Mouse (Mus musculus): ENCODE results near the gene Yes1. TPM values are rescaled to one million over a fixed set of nuclear protein-coding genes. Genes with fewer than 3 reads are reported as not detected.
A peak's percentile ranks its signal among the peaks of the same experiment; 100 is the strongest.

The Yes1 gene
- polyA plus RNA-seq, 1 experiment from 2014 or later = 6.4 TPM

DNA sequence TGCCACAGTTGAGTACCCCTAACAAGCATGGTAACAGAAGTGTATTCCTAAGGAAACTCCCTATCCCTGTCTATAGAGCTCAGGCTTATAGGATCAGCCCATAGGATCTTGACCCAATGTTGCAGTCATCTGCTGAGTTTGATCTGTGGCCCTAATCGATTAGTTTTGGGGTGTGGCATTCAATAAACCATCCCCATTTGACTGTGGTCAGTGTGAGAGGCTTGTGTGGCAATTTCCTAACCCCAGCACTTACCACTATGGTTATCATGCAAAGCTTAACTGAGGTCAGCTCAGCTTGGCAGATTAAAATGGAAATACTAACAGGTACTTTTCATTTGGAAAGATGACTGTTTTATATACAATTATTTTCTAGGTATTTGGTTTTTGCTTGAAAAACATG, 5.1 kb upstream of the Yes1 start:
- Histone ChIP-seq H3K36me3 (replicated peaks; ENCODE audit: insufficient read depth, low read length) (no peaks in the 10 kb centered on the region), H3K4me3 (ENCODE audit: low read depth, low read length) (no peak overlapping the region), H3K27me3 (ENCODE audit: insufficient read depth, low read length) (no peaks in the 10 kb centered on the region), H3K9me3 (ENCODE audit: low read length) (no peaks in the 10 kb centered on the region), H3K9ac (replicated peaks) (no peak overlapping the region), H3K27ac (ENCODE audit: low read depth) (no peak overlapping the region), H3K4me2 (ENCODE audit: low read depth, low read length) (no peak overlapping the region), H3K4me1 (ENCODE audit: insufficient read depth) (no peaks in the 10 kb centered on the region)
- TF ChIP-seq EP300 (IDR thresholded peaks at IDR 0.05; ENCODE audit: low read depth) = no peak
- TF ChIP-seq CTCF (IDR thresholded peaks at IDR 0.05; ENCODE audit: low read depth) = no peak
- ATAC-seq (peak; percentile 35), DNase-seq (no peak)
- WGBS (ENCODE audit: insufficient replicate concordance) = 61% methylated on average over 1 of the region's 1 CpGs

GRCm38 (mm10) chr5:32607776-32608355, 3.1 kb upstream of the Yes1 start:
- ATAC-seq = no peak
- Histone ChIP-seq H3K27me3 (ENCODE audit: insufficient read depth, low read length) (0 out of 2 replicates have a peak, but pooled peaks cover 3% of the 10 kb centered on the region), H3K4me2 (ENCODE audit: low read depth, low read length) (no peak overlapping the region), H3K4me3 (ENCODE audit: low read depth, low read length) (no peak overlapping the region), H3K36me3 (replicated peaks; ENCODE audit: insufficient read depth, low read length) (no peaks in the 10 kb centered on the region), H3K27ac (ENCODE audit: low read depth) (peak overlapping the region; percentile 49), H3K4me1 (ENCODE audit: insufficient read depth) (no peaks in the 10 kb centered on the region), H3K9ac (replicated peaks) (no peak overlapping the region), H3K9me3 (ENCODE audit: low read length) (no peaks in the 10 kb centered on the region)
- TF ChIP-seq EP300 (IDR thresholded peaks at IDR 0.05; ENCODE audit: low read depth) (no peak), CTCF (IDR thresholded peaks at IDR 0.05; ENCODE audit: low read depth) (no peak)
- DNase-seq = no peak
- 13% methylated on average over 2 of the region's 2 CpGs for WGBS (ENCODE audit: insufficient replicate concordance)

DNA sequence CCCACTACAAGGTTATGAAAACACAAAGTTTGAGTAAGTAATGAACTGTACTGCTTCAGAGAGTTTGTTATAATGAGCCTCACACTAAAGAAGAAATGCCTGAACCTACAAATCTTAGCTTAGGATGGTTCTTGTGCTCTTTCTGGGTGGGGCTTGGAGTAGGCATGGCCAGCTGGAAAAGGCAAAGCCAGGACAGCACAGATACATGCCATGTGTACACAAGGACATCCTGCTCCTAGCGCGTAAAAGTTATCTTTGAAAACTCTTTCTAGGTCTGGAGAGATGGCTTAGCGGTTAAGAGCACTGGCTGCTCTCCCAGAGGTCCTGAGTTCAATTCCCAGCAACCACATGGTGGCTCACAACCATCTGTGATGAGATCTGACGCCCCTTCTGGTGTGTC, 2.5 kb upstream of the Yes1 start:
- TF ChIP-seq CTCF (IDR thresholded peaks at IDR 0.05; ENCODE audit: low read depth) = no peak
- no peak for TF ChIP-seq EP300 (IDR thresholded peaks at IDR 0.05; ENCODE audit: low read depth)
- H3K4me2 ChIP-seq (ENCODE audit: low read depth, low read length) = no peak overlapping the region
- ATAC-seq = no peak

DNA sequence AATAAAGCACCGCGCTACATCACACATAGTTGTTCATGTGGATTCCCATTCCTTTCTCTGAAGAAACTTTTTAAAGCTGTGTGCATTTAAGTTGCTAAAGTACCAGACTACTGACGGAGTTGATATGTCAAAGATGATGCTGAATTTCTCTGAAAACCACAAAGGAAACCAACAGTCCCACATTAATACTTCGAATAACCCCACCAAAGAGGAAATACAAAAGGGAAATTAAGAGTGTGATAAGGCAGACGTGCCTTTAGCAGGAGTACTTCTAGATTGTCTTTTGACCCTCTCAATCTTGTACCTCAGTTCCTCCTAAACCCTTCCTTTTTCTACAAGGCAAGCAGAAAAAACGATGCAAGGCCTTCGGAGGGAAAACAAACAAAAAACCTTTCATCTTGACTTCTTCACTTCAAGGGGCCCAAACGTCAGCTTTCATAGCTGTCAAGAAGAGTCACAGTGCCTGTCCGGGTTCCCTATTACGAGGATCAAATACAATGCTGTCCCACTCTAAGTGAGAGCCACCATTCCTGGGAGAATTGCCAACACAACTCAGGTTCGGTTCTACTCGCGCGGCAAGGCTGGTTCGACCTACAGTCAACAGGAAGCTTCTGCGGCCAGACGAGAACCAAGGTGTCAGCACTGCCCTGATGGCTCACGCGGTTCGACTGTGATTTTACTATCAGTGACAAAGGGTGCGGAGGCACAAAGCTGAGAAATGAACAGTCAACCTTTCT, 739 bp upstream of the Yes1 start:
- DNase-seq (peak; percentile 45), ATAC-seq (peak; percentile 38)
- TF ChIP-seq CTCF (IDR thresholded peaks at IDR 0.05; ENCODE audit: low read depth) = no peak
- TF ChIP-seq EP300 (IDR thresholded peaks at IDR 0.05; ENCODE audit: low read depth) = no peak
- no peaks in the 10 kb centered on the region for H3K36me3 ChIP-seq (replicated peaks; ENCODE audit: insufficient read depth, low read length)
- peak overlapping the region; percentile 89 for H3K27ac ChIP-seq (ENCODE audit: low read depth)
- peak overlapping the region; percentile 74 for H3K4me2 ChIP-seq (ENCODE audit: low read depth, low read length)
- 12% methylated on average over 21 of the region's 21 CpGs for WGBS (ENCODE audit: insufficient replicate concordance)
- H3K9ac ChIP-seq (replicated peaks) = peak overlapping the region; percentile 79
- H3K9me3 ChIP-seq (ENCODE audit: low read length) = no peaks in the 10 kb centered on the region
- H3K4me1 ChIP-seq (ENCODE audit: insufficient read depth) = no peaks in the 10 kb centered on the region
- peak overlapping the region; percentile 85 for H3K4me3 ChIP-seq (ENCODE audit: low read depth, low read length)
- 0 out of 2 replicates have a peak, but pooled peaks cover 3% of the 10 kb centered on the region for H3K27me3 ChIP-seq (ENCODE audit: insufficient read depth, low read length)

More for the DNA sequence above, 2.5 kb upstream of the Yes1 start:
- Histone ChIP-seq H3K9ac (replicated peaks) (no peak overlapping the region), H3K36me3 (replicated peaks; ENCODE audit: insufficient read depth, low read length) (no peaks in the 10 kb centered on the region), H3K4me3 (ENCODE audit: low read depth, low read length) (no peak overlapping the region), H3K27ac (ENCODE audit: low read depth) (0 out of 2 replicates have a peak overlapping the region, but pooled peaks have one; percentile 49), H3K4me1 (ENCODE audit: insufficient read depth) (no peaks in the 10 kb centered on the region), H3K27me3 (ENCODE audit: insufficient read depth, low read length) (0 out of 2 replicates have a peak, but pooled peaks cover 3% of the 10 kb centered on the region), H3K9me3 (ENCODE audit: low read length) (no peaks in the 10 kb centered on the region)
- WGBS (ENCODE audit: insufficient replicate concordance) = 68% methylated on average over 4 of the region's 4 CpGs
- no peak for DNase-seq

- under 1% methylated on average over 41 of the region's 54 CpGs for WGBS (ENCODE audit: insufficient replicate concordance)
- no peaks in the 10 kb centered on the region for H3K36me3 ChIP-seq (replicated peaks; ENCODE audit: insufficient read depth, low read length)
- DNase-seq (peak; percentile 59), ATAC-seq (peak; percentile 74)
- peak overlapping the region; percentile 74 for H3K4me2 ChIP-seq (ENCODE audit: low read depth, low read length)
- H3K9ac ChIP-seq (replicated peaks) = peak overlapping the region; percentile 79
- peak overlapping the region; percentile 89 for H3K27ac ChIP-seq (ENCODE audit: low read depth)
- no peaks in the 10 kb centered on the region for H3K9me3 ChIP-seq (ENCODE audit: low read length)
- H3K4me3 ChIP-seq (ENCODE audit: low read depth, low read length) = peak overlapping the region; percentile 85
- 0 out of 2 replicates have a peak, but pooled peaks cover 3% of the 10 kb centered on the region for H3K27me3 ChIP-seq (ENCODE audit: insufficient read depth, low read length)
- no peaks in the 10 kb centered on the region for H3K4me1 ChIP-seq (ENCODE audit: insufficient read depth)
- TF ChIP-seq CTCF (IDR thresholded peaks at IDR 0.05; ENCODE audit: low read depth) = no peak
- no peak for TF ChIP-seq EP300 (IDR thresholded peaks at IDR 0.05; ENCODE audit: low read depth)
These were observed 480 bp downstream of the Yes1 start for GRCm38 (mm10) chr5:32611341-32611961.

DNA sequence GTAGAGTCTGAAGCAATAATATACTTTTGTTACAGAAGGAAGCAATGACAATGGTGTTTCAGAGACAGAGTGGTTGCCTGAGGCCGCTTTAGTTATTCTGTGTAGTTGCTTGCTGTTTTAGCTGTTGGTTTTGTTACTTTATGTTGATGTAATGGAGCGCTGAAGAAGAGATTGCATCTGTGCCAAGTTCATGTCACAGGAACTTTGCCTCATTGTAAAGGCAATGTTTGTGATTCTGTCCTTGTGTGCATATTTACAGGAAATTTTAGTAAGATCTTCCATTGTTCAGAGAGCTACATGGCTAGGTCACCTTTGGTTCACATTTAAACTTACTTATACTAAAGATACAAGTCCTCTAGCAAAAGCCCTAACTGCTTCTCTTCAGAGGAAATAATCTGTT, 3.3 kb downstream of the Yes1 start:
- no peak for ATAC-seq
- no peaks in the 10 kb centered on the region for H3K36me3 ChIP-seq (replicated peaks; ENCODE audit: insufficient read depth, low read length)
- no peaks in the 10 kb centered on the region for H3K4me1 ChIP-seq (ENCODE audit: insufficient read depth)
- no peak overlapping the region for H3K4me2 ChIP-seq (ENCODE audit: low read depth, low read length)
- 0 out of 2 replicates have a peak, but pooled peaks cover 3% of the 10 kb centered on the region for H3K27me3 ChIP-seq (ENCODE audit: insufficient read depth, low read length)
- WGBS (ENCODE audit: insufficient replicate concordance) = 74% methylated on average over 2 of the region's 2 CpGs
- DNase-seq = no peak
- H3K4me3 ChIP-seq (ENCODE audit: low read depth, low read length) = no peak overlapping the region
- H3K9ac ChIP-seq (replicated peaks) = no peak overlapping the region
- H3K27ac ChIP-seq (ENCODE audit: low read depth) = 0 out of 2 replicates have a peak overlapping the region, but pooled peaks have one; percentile 5
- TF ChIP-seq CTCF (IDR thresholded peaks at IDR 0.05; ENCODE audit: low read depth) = no peak
- no peak for TF ChIP-seq EP300 (IDR thresholded peaks at IDR 0.05; ENCODE audit: low read depth)
- H3K9me3 ChIP-seq (ENCODE audit: low read length) = no peaks in the 10 kb centered on the region
